Mouse (Mus musculus) limb, embryonic 11.5 days (tissue): ENCODE data around the gene Gpr37l1. TPM values are rescaled to one million over a fixed set of nuclear protein-coding genes. Genes with fewer than 3 reads are reported as not detected.
A peak's percentile ranks its signal among the peaks of the same experiment; 100 is the strongest.
"Not testable (repeated sequence)": the region's sequence is repeated elsewhere in the genome, so short reads cannot be mapped to it uniquely, and the experiment has no call there.

Experiments
- ATAC-seq: fragments of 200-750 bp; cut with Nextera tagmentation; 2 replicates; pipeline ENCODE4 v1.8.0; 2017; ENCODE audit warnings: low read depth; ENCODE audit not compliant: insufficient number of reproducible peaks, low FRiP score, low TSS enrichment
- DNase-seq: peaks from one replicate; pipeline ENCODE4 v3.0.0-alpha.2; 2015; ENCODE audit warnings: low spot score
- H3K27ac ChIP-seq: fragments of 300-500 bp; sonication (generic); replicated peaks from 2 replicates; pipeline ENCODE4 v1.5.1; 2014; ENCODE audit warnings: low read depth, mild to moderate bottlenecking, low read length
- H3K27me3 ChIP-seq: fragments of 300-500 bp; sonication (generic); 2 replicates; pipeline ENCODE4 v1.6.1; 2014; ENCODE audit warnings: mild to moderate bottlenecking, low read length, mixed read lengths; ENCODE audit not compliant: control insufficient read depth, insufficient read depth
- H3K36me3 ChIP-seq: fragments of 300-500 bp; sonication (generic); 2 replicates; pipeline ENCODE4 v1.6.1; 2014; ENCODE audit warnings: mild to moderate bottlenecking, low read length, moderate library complexity, mixed read lengths; ENCODE audit not compliant: control insufficient read depth, insufficient read depth
- H3K4me1 ChIP-seq: fragments of 300-500 bp; sonication (generic); 2 replicates; pipeline ENCODE4 v1.6.1; 2014; ENCODE audit warnings: low read length, mixed read lengths; ENCODE audit not compliant: control insufficient read depth, insufficient read depth
- H3K4me2 ChIP-seq: fragments of 300-500 bp; sonication (generic); 2 replicates; pipeline ENCODE4 v1.6.1; 2014; ENCODE audit warnings: low read depth, mild to moderate bottlenecking, moderate library complexity; ENCODE audit not compliant: severe bottlenecking
- H3K4me3 ChIP-seq: fragments of 300-500 bp; sonication (generic); 2 replicates; pipeline ENCODE4 v1.5.1; 2014; ENCODE audit warnings: low read depth, low read length
- H3K9ac ChIP-seq: fragments of 300-500 bp; sonication (generic); 2 replicates; pipeline ENCODE4 v1.6.1; 2014; ENCODE audit warnings: mild to moderate bottlenecking, low read length
- H3K9me3 ChIP-seq: fragments of 300-500 bp; sonication (generic); 2 replicates; pipeline ENCODE4 v1.6.1; 2016; ENCODE audit warnings: low read length; ENCODE audit not compliant: control insufficient read depth
- WGBS: fragments of 180-500 bp; shearing (Covaris S2); extraction: QIAGEN DNeasy Blood & Tissue Kit; methylation state at CpG from one replicate; pipeline ENCODE4 v1.1.7; 2014; 5-methylcytosine and 5-hydroxymethylcytosine counted together
- polyA plus RNA-seq: library from polyadenylated mRNA; unstranded; fragments of >200 nt; fragmentation: Nextera tagmentation; extraction: Ambion mirVana; gene quantifications from 2 replicates; pipeline ENCODE4 v1.2.1, GENCODE M21; 2014

Gpr37l1 gene
- polyA plus RNA-seq, 1 experiment from 2014 or later = 0.12 TPM

DNA sequence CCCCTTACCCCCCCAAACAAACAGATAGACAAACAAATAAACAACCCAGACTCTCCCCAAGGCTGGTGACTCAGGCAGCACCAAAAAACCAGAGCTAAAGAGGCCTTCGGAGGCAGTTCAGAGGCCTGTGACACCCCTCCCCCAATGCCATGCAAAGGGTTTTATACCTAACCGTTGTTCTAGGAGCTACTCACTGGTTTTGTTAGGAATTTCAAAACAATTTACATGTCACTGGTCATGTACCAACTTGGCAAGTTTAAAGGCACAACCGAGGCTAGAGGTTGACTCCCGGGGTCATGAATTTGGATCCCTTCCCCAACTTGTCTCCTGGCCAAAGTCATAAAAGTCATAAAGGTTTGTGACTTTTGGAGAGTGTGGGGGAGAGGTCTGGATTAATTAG is 32.9 kb upstream of the Gpr37l1 start:
- H3K27me3 ChIP-seq = no peaks in the 10 kb centered on the region
- ATAC-seq (no peak), DNase-seq (no peak)
- H3K9me3 ChIP-seq = no peaks in the 10 kb centered on the region; the same call in 1 of the 2 replicates
- no peak overlapping the region for H3K4me2 ChIP-seq
- 57% methylated on average over 4 of the region's 4 CpGs for WGBS
- H3K9ac ChIP-seq = no peak overlapping the region
- H3K27ac ChIP-seq = no peak overlapping the region
- peaks cover 16% of the 10 kb centered on the region for H3K4me1 ChIP-seq
- H3K4me3 ChIP-seq = no peak overlapping the region
- no peaks in the 10 kb centered on the region for H3K36me3 ChIP-seq

DNA sequence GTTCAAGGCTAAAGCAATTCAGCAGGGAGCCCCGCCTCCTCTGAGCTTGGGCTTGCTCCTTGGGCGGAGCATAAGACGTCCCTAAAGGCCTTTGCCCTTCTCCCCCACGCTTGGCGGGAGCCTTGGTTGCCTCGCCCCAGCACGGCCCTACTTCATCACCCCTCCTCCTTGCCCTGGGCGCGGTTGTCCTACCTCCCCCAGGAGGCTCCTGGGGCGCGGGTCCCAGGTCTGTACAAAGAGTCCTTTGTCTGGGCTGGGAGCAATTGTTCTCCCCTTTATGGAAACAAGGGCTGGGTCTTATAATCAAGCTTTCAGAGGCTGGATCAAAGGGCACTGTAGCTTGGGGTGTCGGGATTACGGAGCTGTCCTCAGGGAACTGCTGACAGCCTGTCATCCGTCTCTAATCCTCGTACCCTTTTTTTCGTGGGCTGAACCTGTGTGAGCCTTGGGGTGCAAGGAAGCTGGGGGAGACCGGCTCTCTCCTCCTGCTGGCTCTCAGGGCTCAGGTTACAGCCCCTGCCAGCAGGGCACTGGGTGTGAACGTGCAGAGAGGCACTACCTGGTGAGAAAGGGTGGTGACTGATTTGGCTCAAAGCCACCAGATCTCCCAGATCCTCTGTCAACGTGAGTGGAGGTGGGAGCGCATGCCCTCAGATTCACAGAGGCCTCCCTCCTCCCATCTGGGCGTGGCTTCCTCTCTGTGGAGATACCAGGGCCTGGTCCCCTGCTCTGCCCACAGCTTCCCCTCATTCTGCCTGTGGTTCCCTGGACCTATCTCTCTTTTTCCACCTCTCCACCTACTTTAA is 31.7 kb upstream of the Gpr37l1 start:
- 3% methylated on average over 21 of the region's 21 CpGs for WGBS
- Histone ChIP-seq H3K4me3 (0 out of 2 replicates have a peak overlapping the region, but pooled peaks have one; percentile 12), H3K9me3 (no peaks in the 10 kb centered on the region; the same call in 1 of the 2 replicates), H3K4me1 (peaks cover 16% of the 10 kb centered on the region), H3K36me3 (no peaks in the 10 kb centered on the region), H3K27ac (peak overlapping the region; percentile 32), H3K9ac (peak overlapping the region; percentile 55), H3K4me2 (peak overlapping the region; percentile 44), H3K27me3 (no peaks in the 10 kb centered on the region)
- ATAC-seq (peak; percentile 77), DNase-seq (peak; percentile 73)

DNA sequence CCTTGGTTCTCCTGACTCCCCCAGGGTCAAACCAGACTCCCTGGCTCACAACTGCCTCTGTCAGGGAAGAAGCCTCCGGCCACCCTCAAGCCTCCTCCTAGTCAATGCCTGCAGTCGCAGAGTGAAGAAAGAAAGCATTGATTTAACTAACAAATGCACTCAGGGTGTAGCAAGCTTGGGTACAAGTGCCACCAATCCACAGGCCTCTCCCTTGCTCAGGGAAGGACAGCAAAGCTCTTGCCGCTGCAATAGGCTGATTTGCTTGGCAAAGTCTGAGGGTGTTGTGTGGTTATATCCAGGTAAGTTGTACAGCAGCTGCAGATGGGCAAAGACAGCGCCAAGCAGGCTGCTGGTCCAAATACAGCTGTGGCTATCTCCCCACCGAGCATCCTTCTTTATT is 30.9 kb upstream of the Gpr37l1 start:
- ATAC-seq (no peak), DNase-seq (no peak)
- 44% methylated on average over 5 of the region's 5 CpGs for WGBS
- Histone ChIP-seq H3K27me3 (no peaks in the 10 kb centered on the region), H3K9me3 (no peaks in the 10 kb centered on the region), H3K36me3 (no peaks in the 10 kb centered on the region), H3K9ac (peak overlapping the region; percentile 55; the same call in 1 of the 2 replicates), H3K4me1 (peaks cover 16% of the 10 kb centered on the region), H3K4me3 (no peak overlapping the region), H3K27ac (no peak overlapping the region; the same call in 1 of the 2 replicates), H3K4me2 (no peak overlapping the region)

DNA sequence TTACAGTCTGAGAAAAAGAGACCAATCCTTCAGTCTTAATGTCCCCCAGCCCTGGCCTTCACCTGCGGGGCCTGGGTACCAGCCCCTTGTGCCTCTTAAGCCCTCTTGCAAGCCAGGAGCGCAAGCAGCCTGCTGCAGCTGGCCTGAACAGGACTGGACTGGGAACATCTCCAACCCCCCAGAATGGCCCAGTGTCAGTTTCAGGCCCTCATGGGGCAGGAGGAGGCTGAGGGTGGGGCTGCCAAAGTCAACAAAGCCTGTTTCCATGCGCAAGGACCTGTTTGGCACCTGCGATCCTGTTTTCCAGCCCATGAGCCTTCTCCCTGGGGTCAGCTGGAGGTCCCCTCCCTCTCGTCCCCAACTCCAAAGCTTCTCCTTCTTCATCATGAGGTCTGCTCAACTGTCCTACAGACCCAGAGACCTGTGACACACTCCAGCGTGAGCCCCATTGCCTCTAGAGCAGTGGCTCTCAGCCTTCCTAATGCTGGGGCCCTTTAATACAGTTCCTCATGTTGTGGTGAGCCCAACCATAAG is 28.5 kb upstream of the Gpr37l1 start:
- peaks cover 13% of the 10 kb centered on the region for H3K4me1 ChIP-seq
- 73% methylated on average over 6 of the region's 6 CpGs for WGBS
- DNase-seq (no peak), ATAC-seq (no peak)
- H3K4me2 ChIP-seq = no peak overlapping the region
- H3K27me3 ChIP-seq = no peaks in the 10 kb centered on the region
- H3K9me3 ChIP-seq = no peaks in the 10 kb centered on the region
- no peak overlapping the region for H3K4me3 ChIP-seq
- H3K9ac ChIP-seq = no peak overlapping the region
- H3K36me3 ChIP-seq = no peaks in the 10 kb centered on the region
- H3K27ac ChIP-seq = no peak overlapping the region

DNA sequence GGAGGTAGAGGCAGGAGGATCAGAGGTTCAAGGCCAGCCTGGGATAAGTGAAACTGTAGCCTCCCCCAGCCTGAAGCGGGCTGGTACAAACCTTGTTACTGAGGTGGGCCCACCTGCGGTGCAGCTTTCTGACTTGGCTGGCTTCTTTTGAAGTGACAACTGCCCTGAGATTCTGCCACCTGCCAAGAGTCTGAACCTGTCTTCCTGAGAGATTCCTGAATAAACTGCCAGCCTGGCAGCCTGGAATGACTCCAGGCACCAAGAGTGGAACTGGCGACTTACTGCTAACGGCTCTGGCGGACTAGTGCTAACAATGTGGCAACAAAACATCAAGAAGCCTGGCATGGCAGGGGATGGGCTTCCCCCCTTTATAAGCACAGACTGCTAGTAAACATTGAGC is 26.9 kb upstream of the Gpr37l1 start:
- not testable (repeated sequence) for H3K27me3 ChIP-seq, DNase-seq, H3K9ac ChIP-seq, H3K4me3 ChIP-seq, H3K9me3 ChIP-seq, H3K4me2 ChIP-seq, H3K27ac ChIP-seq, H3K36me3 ChIP-seq, ATAC-seq, H3K4me1 ChIP-seq
- 74% methylated on average over 5 of the region's 5 CpGs for WGBS

DNA sequence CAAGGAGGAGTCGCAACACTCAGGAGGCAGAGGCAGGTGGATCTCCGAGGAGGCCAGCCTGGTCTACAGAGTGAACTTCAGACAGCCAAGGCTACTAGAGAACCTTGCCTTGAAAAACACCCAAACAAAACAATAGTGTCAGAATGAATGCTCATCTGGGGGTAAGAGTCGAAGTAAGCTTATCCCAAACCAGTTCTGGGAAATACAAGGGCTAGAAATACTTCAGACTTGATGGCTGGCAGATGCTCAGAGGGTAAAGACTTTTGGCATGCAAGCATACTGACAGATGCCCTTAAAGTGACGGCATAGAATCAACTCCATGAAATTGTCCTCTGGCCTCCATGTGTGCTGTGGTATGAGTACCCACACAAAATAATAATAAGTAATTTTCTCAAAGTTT is 21.7 kb upstream of the Gpr37l1 start:
- no peak overlapping the region for H3K4me3 ChIP-seq
- ATAC-seq (no peak), DNase-seq (no peak)
- WGBS = 89% methylated on average over 4 of the region's 4 CpGs
- no peaks in the 10 kb centered on the region for H3K4me1 ChIP-seq
- no peaks in the 10 kb centered on the region for H3K36me3 ChIP-seq
- H3K4me2 ChIP-seq = no peak overlapping the region
- H3K27ac ChIP-seq = no peak overlapping the region
- no peaks in the 10 kb centered on the region for H3K9me3 ChIP-seq
- no peaks in the 10 kb centered on the region for H3K27me3 ChIP-seq
- no peak overlapping the region for H3K9ac ChIP-seq

DNA sequence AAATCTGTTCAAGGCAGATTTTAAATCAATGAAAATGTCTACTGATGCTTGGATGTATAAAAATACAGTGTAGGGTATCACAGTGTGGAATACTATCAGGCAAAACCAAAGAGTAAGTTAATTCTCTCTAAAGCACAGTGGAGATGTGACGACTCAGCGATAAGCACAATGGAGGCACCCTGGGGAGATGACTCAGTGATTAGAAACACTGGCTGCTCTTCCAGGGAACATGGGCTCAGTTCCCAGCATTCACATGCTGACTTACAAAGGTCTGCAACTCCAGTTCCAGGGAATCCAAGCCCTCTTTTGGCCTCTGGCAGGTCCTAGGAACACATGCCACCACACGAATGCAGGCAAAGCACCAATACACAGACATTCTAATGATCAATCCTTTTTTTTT is 20.7 kb upstream of the Gpr37l1 start:
- Histone ChIP-seq H3K27ac (no peak overlapping the region), H3K27me3 (no peaks in the 10 kb centered on the region), H3K4me3 (no peak overlapping the region), H3K9me3 (no peaks in the 10 kb centered on the region), H3K4me2 (no peak overlapping the region), H3K9ac (no peak overlapping the region), H3K4me1 (no peaks in the 10 kb centered on the region), H3K36me3 (no peaks in the 10 kb centered on the region)
- no peak for ATAC-seq
- no peak for DNase-seq
- WGBS = 51% methylated on average over 3 of the region's 3 CpGs

DNA sequence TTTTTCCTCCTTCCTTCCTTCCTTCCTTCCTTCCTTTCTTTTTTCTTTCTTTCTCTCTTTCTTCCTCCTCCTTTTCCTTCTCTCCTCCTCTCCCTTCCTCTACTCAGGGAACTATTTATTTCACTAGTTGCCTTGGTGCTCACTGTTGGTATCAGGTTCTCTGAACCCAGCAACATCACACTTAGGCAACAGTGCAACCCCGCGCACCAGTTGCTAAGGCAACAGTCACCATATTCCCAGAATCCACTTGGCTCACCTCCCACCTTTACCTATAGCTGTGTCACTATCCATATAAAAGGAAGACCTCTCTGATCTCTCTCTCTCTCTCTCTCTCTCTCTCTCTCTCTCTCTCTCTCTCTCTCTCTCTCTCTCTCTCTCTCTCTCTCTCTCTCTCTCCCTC is 19.5 kb upstream of the Gpr37l1 start:
- 41% methylated on average over 2 of the region's 2 CpGs for WGBS
- not testable (repeated sequence) for H3K4me3 ChIP-seq, H3K36me3 ChIP-seq, H3K27ac ChIP-seq, H3K27me3 ChIP-seq, H3K4me2 ChIP-seq, H3K4me1 ChIP-seq, H3K9ac ChIP-seq, ATAC-seq, H3K9me3 ChIP-seq, DNase-seq
